Mouse (Mus musculus): ENCODE data around the gene Hoxa10.

Hoxa10 gene

GRCm38 (mm10) chr6:52217459-52217768, 23.2 kb downstream of the Hoxa10 start:
- peak; percentile 96 for DNase-seq

GRCm38 (mm10) chr6:52216691-52217458, 23.8 kb downstream of the Hoxa10 start:
- peak in 1 of 2 experiments; percentile 73 for DNase-seq

GRCm38 (mm10) chr6:52215771-52216535, 24.7 kb downstream of the Hoxa10 start:
- peak; percentile 12 to 64 for DNase-seq

GRCm38 (mm10) chr6:52215070-52215469, 25.6 kb downstream of the Hoxa10 start:
- peak in 1 of 2 experiments; percentile 45 for DNase-seq

GRCm38 (mm10) chr6:52214271-52214670, 26.4 kb downstream of the Hoxa10 start:
- DNase-seq = peak in 1 of 2 experiments; percentile 49

GRCm38 (mm10) chr6:52213119-52213986, 27.3 kb downstream of the Hoxa10 start, which contains the start of the genes Hoxa3 and Gm28308:
Gene Hoxa3, minus strand, starts transcription at chr6:52213336.
Gene Gm28308, minus strand, starts transcription at chr6:52213339.
- peak; percentile 85 to 88 for DNase-seq

- peak; percentile 80 to 82 for DNase-seq
Measured at GRCm38 (mm10) chr6:52212556-52213118, 28.0 kb downstream of the Hoxa10 start.

GRCm38 (mm10) chr6:52211961-52212360, 28.7 kb downstream of the Hoxa10 start:
- peak in 1 of 2 experiments; percentile 55 for DNase-seq

GRCm38 (mm10) chr6:52211170-52211935, 29.3 kb downstream of the Hoxa10 start:
- peak; percentile 88 to 94 for DNase-seq

GRCm38 (mm10) chr6:52209685-52210046, 31.0 kb downstream of the Hoxa10 start:
- peak in 1 of 2 experiments; percentile 41 for DNase-seq

- peak in 1 of 2 experiments; percentile 10 for DNase-seq
Measured at GRCm38 (mm10) chr6:52208868-52209684, 31.6 kb downstream of the Hoxa10 start.

GRCm38 (mm10) chr6:52208072-52208867, 32.4 kb downstream of the Hoxa10 start, which contains the start of gene Hoxa6:
Gene Hoxa6, minus strand, starts transcription at chr6:52208722.
- DNase-seq = peak in 1 of 2 experiments; percentile 90

GRCm38 (mm10) chr6:52207684-52207976, 33.0 kb downstream of the Hoxa10 start:
- no peak for DNase-seq

GRCm38 (mm10) chr6:52206882-52207683, 33.6 kb downstream of the Hoxa10 start:
- DNase-seq = peak in 1 of 2 experiments; percentile 10

GRCm38 (mm10) chr6:52205638-52206621, 34.7 kb downstream of the Hoxa10 start:
- DNase-seq = peak in 1 of 2 experiments; percentile 21

GRCm38 (mm10) chr6:52205221-52205620, 35.4 kb downstream of the Hoxa10 start:
- peak in 1 of 2 experiments; percentile 12 for DNase-seq

- peak; percentile 94 to 95 for DNase-seq
Measured at GRCm38 (mm10) chr6:52204050-52204752, 36.5 kb downstream of the Hoxa10 start, which contains the start of gene Hoxa5. Gene Hoxa5, minus strand, starts transcription at chr6:52204587.

Data from kidney, postnatal 36 days (tissue).